Mouse (Mus musculus) CD4-positive, CD25-positive, alpha-beta regulatory T cell (primary cell): ENCODE data around the gene Cdk8. TPM values are rescaled to one million over a fixed set of nuclear protein-coding genes. Genes with fewer than 3 reads are reported as not detected.

ENCODE experiments used
- polyA plus RNA-seq: library from polyadenylated mRNA; unstranded; fragments of 100-300 nt; shearing (Covaris generic); gene quantifications from one replicate; pipeline ENCODE4 v1.2.1, GENCODE M21; 2017

Cdk8 gene
- polyA plus RNA-seq: 16.5 TPM

GRCm38 (mm10) chr5:146230864-146231654 lies at the start of gene Cdk8:
Gene Cdk8, plus strand, starts transcription at chr5:146231230.

DNA sequence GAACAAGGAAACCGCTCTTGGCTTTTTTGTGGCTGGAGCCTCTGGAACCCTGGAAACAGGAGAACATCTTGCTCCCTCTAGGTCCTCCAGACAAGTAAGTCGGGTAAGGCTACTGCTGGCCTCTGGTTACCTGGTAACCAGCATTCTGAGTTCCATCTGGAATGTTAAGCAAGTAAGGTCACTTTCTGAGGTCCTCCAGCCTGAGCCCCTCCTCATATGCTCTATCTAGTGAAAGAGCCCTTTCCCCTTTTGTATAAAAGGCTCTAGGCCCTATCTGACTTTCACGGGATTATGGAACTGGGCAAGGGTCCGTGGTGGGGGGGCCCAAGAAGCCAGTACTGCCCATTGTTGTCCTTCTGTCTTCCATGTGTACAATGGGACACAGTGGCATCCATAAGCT lies 45.8 kb upstream of the Cdk8 start, which contains the start of gene 1700001J03Rik:
1700001J03Rik (minus strand) TSS at position 101 of the 400 bp plus-strand sequence.

DNA sequence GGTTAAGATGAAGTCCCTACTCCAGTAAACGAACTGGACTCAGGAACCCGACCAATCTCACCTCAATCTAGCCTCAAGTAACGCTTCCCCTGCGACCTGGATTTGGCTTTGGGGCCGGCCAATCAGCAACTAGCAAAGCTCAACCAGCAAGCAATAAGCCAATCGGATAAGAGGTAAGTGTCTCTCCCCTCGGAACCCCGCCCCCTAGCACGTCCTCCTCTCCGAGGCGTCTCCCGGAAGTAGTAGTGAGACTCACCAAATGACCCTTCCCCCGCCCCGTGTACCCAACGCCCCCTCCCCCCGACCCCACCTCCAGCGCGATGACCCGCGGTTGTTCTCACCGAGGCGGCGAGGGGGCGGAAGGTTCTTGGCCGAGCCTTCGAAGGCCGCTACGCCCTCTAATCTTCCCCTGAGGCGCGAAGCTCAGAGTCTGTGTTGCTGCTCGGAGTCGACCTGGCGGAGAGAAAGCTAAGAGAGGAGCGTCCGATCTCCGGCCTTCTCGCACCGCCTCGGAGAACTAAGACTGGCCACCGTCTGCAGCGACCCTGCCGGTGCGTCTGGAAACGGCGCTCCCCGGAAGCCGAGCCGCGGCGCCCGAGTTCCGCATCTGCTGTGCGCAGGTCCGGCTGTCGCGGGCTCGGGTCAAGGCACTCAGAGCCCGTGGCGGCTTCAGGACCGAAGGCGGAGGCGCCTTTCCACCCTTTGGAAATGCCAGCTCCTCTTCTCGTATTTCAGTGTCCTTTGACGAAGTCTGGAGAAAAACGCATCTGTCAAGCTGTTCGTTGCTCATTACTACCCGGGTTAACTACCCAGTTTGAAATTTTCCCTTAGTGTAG lies 9.9 kb upstream of the Cdk8 start, which contains the start of gene Rnf6:
Rnf6 (minus strand) TSS at position 677 of the 836 bp plus-strand sequence.

Other genes with a start within 250 kb of the Cdk8 start
- not detected for gene Cyp3a25, start 221.6 kb upstream of the Cdk8 start, polyA plus RNA-seq
- not detected for gene Cyp3a59, start 152.0 kb upstream of the Cdk8 start, polyA plus RNA-seq
- not detected for gene Gm5565, start 70.7 kb upstream of the Cdk8 start, polyA plus RNA-seq
- not detected for gene Gm6309, start 60.5 kb upstream of the Cdk8 start, polyA plus RNA-seq
- gene 1700001J03Rik, start 45.9 kb upstream of the Cdk8 start, polyA plus RNA-seq: 0.51 TPM
- gene Rnf6, start 9.7 kb upstream of the Cdk8 start, polyA plus RNA-seq: 72.1 TPM
- gene Wasf3, start 153.8 kb downstream of the Cdk8 start, polyA plus RNA-seq: not detected